Mouse (Mus musculus) cerebellum, adult 2 months (tissue): ENCODE data around the gene Stard13. TPM values are rescaled to one million over a fixed set of nuclear protein-coding genes. Genes with fewer than 3 reads are reported as not detected.

ENCODE experiments used
- DNase-seq, 2 experiments: peaks; one replicate each; pipeline ENCODE4 v3.0.0; 2021
- H3K27ac ChIP-seq: fragments of 200-500 bp; 2 replicates; pipeline ENCODE4 v1.5.1; 2012; ENCODE audit warnings: low read length, control low read depth, inconsistent platforms; ENCODE audit not compliant: insufficient read depth
- H3K27me3 ChIP-seq: fragments of 200-500 bp; 2 replicates; pipeline ENCODE4 v1.6.1; 2012; ENCODE audit warnings: inconsistent platforms, mild to moderate bottlenecking, low read length, moderate library complexity; ENCODE audit not compliant: control insufficient read depth, insufficient read depth
- H3K4me1 ChIP-seq: fragments of 200-500 bp; 2 replicates; pipeline ENCODE4 v1.6.1; 2011; ENCODE audit warnings: low read length; ENCODE audit not compliant: control insufficient read depth, insufficient read depth
- H3K4me3 ChIP-seq: fragments of 200-500 bp; replicated peaks from 2 replicates; pipeline ENCODE3; 2011; ENCODE audit warnings: mild to moderate bottlenecking, low read depth, low read length, control low read depth; ENCODE audit not compliant: insufficient read depth
- CTCF ChIP-seq: fragments of 200-500 bp; IDR thresholded peaks from 2 replicates; pipeline ENCODE4 v1.5.1; 2011; ENCODE audit warnings: low read depth, mild to moderate bottlenecking, control low read depth, low read length, moderate library complexity, borderline replicate concordance; ENCODE audit not compliant: insufficient read depth
- POLR2A ChIP-seq: fragments of 200-500 bp; IDR thresholded peaks from 2 replicates; pipeline ENCODE4 v1.6.1; 2011; ENCODE audit warnings: low read length, control low read depth, borderline replicate concordance; ENCODE audit not compliant: insufficient read depth
- WGBS: fragments of 180-500 bp; shearing (Covaris S2); methylation state at CpG from one replicate; pipeline ENCODE4 v1.1.7; 2018; 5-methylcytosine and 5-hydroxymethylcytosine counted together
- polyA plus RNA-seq: library from polyadenylated mRNA; depleted of rRNA; stranded (reverse); fragments of >200 nt; gene quantifications from 2 replicates; pipeline ENCODE4 v1.2.3, GENCODE M21; 2012

Stard13 gene
- polyA plus RNA-seq, 1 experiment = 9.8 TPM

- TF ChIP-seq POLR2A (no peak), CTCF (no peak)
- DNase-seq = no peak
- Histone ChIP-seq H3K27ac (no peak overlapping the region), H3K4me3 (no peak overlapping the region), H3K4me1 (no peaks in the 10 kb centered on the region), H3K27me3 (no peaks in the 10 kb centered on the region)
- 89% methylated on average over 1 of the region's 1 CpGs for WGBS
Measured at GRCm38 (mm10) chr5:151222791-151223190, 10.8 kb downstream of the Stard13 start.

- WGBS = 24% methylated on average over 6 of the region's 6 CpGs
- DNase-seq = no peak
- Histone ChIP-seq H3K27ac (0 out of 2 replicates have a peak overlapping the region, but pooled peaks have one; percentile 21), H3K4me3 (no peak overlapping the region), H3K27me3 (no peaks in the 10 kb centered on the region), H3K4me1 (no peaks in the 10 kb centered on the region)
- TF ChIP-seq POLR2A (no peak), CTCF (no peak)
Measured at GRCm38 (mm10) chr5:151218689-151219115, 14.9 kb downstream of the Stard13 start.

GRCm38 (mm10) chr5:151213097-151213496 lies 20.5 kb downstream of the Stard13 start:
- no peak for DNase-seq
- Histone ChIP-seq H3K27me3 (no peaks in the 10 kb centered on the region), H3K4me3 (no peak overlapping the region), H3K4me1 (no peaks in the 10 kb centered on the region), H3K27ac (no peak overlapping the region)
- 45% methylated on average over 3 of the region's 3 CpGs for WGBS
- TF ChIP-seq POLR2A = no peak
- TF ChIP-seq CTCF = no peak

DNA sequence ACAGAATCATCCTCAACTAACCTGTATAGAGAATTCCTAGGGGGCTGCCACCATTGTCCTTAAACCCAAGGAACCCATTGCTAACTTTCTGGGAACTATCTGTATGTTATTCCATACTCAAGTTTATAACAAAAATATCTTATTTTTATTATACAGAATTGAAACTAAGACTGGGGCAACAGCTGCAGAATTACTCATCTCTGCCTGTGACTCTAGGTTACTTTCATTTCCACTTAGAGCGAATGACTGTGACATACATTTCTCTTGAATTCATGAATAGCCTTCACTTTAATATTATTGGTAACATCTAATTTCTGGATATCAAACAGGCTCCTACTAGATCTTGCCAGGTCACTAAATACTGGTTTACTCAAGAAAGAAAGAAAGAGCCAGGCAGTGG lies 22.8 kb downstream of the Stard13 start:
- WGBS = 98% methylated on average over 1 of the region's 1 CpGs
- no peak for TF ChIP-seq CTCF
- no peak overlapping the region for H3K4me3 ChIP-seq
- no peak for DNase-seq
- H3K4me1 ChIP-seq = no peaks in the 10 kb centered on the region
- no peak overlapping the region for H3K27ac ChIP-seq
- H3K27me3 ChIP-seq = no peaks in the 10 kb centered on the region

- Histone ChIP-seq H3K4me3 (no peak overlapping the region), H3K4me1 (no peaks in the 10 kb centered on the region), H3K27me3 (no peaks in the 10 kb centered on the region), H3K27ac (no peak overlapping the region)
- 90% methylated on average over 2 of the region's 2 CpGs for WGBS
- TF ChIP-seq CTCF = no peak
- TF ChIP-seq POLR2A = no peak
- DNase-seq = no peak
Measured at GRCm38 (mm10) chr5:151210060-151210459, 23.6 kb downstream of the Stard13 start.

DNA sequence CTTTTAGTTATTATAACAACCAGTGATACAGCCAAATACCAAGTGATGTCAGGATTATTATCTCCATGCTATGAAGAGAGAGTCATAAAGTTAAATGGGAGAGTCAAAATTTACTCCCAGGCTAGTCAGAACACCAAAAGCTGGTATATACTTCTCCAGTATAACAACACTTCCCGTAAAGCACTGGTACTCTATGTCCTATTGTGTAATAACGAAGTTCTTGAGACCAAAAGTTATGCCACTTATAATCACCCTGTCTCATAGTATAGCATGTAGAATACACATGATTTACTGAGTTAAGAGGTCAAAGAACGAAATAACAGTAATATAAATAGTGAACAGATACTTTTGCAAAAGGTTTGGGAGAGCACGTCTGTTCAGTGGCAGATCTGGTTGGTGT lies 28.6 kb downstream of the Stard13 start:
- no peaks in the 10 kb centered on the region for H3K4me1 ChIP-seq
- H3K4me3 ChIP-seq = no peak overlapping the region
- 91% methylated on average over 4 of the region's 4 CpGs for WGBS
- H3K27me3 ChIP-seq = no peaks in the 10 kb centered on the region
- DNase-seq = no peak
- TF ChIP-seq CTCF = no peak
- no peak for TF ChIP-seq POLR2A
- H3K27ac ChIP-seq = no peak overlapping the region

GRCm38 (mm10) chr5:151202925-151203324 lies 30.7 kb downstream of the Stard13 start:
- no peak for DNase-seq
- no peaks in the 10 kb centered on the region for H3K4me1 ChIP-seq
- no peak overlapping the region for H3K27ac ChIP-seq
- WGBS = 63% methylated on average over 5 of the region's 5 CpGs
- no peaks in the 10 kb centered on the region for H3K27me3 ChIP-seq
- TF ChIP-seq CTCF (no peak), POLR2A (no peak)
- H3K4me3 ChIP-seq = no peak overlapping the region

DNA sequence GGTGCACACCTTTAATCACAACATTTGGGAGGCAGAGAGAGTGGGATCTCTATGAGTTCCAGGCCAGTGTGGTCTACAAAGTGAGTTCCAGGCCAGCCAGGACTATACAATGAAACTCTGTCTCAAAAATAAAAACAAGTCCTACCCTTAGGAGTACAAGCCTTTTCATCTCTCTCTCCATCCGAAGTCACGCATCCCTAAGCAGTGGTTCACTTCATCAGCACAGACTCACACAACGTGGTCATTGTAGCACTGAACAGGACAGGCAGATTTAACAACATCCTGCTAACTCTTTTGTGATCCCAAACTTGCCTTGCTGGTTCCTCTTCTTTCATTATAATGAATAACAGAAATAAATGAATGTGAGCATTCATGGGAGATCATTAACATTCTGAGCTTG lies 32.4 kb downstream of the Stard13 start:
- WGBS = 79% methylated on average over 3 of the region's 3 CpGs
- no peaks in the 10 kb centered on the region for H3K27me3 ChIP-seq
- DNase-seq = no peak
- H3K4me3 ChIP-seq = no peak overlapping the region
- no peaks in the 10 kb centered on the region for H3K4me1 ChIP-seq
- TF ChIP-seq CTCF = no peak
- no peak for TF ChIP-seq POLR2A
- H3K27ac ChIP-seq = no peak overlapping the region
